Mouse (Mus musculus): ENCODE data around the gene Scarf2. TPM values are rescaled to one million over a fixed set of nuclear protein-coding genes. Genes with fewer than 3 reads are reported as not detected.

The Scarf2 gene
- total and polyA plus RNA-seq, 3 experiments: 0.62 to 1.2 TPM; not detected in 1

DNA sequence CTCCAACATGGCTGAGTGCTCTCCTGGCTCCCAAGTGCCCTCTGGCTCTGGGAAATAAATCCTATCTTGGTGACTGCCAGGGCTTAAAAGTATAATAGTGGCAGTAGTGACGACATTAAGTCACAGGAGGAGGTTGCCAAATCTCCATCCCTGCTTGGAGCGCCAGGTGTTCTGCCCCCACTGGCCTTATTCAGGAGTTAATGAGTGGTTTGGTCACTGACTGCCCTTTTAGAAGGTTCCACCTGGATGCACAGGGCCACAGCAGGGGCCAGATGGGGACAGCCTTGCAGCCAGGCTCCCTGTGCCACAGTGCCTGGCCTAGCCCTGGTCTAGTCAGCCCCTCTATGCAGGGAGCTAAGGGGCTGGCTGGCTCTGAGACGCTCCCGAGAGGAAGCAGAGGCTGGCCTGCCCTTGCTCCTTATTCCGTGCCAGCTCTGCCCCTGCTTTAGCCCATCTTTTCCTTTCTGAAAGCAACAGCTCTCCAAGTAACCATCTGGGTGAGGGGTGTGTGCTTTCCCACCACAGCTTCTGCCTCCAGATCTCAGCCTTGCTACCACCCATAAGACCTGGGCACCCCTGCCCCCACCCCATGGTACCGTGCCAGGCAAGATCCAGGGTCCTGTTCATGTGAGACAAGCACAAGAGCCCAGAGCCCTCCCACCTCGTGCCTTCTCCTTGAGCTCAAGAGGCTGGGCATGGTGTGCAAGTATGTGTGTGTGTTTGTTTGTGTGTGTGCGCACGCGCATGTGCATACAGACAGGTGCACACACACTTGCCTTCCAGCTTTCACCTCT is 33.5 kb downstream of the Scarf2 start:
- Histone ChIP-seq H3K36me3 (ENCODE audit: control insufficient read depth in 1 of 2, insufficient read depth in 2 of 2, low read length in 2 of 2) (peaks cover 0 to 11% of the 10 kb centered on the region in 2 experiments; a peak in 2 of 4 replicates), H3K27me3 (ENCODE audit: control insufficient read depth in 1 of 2, insufficient read depth in 2 of 2, low read length in 2 of 2) (no peaks in the 10 kb centered on the region; a peak in 1 of 4 replicates), H3K9ac (ENCODE audit: control insufficient read depth, low read depth, low read length, poor library complexity, severe bottlenecking) (no peak overlapping the region), H3K9me3 (replicated peaks; ENCODE audit: insufficient read depth, low read length) (no peaks in the 10 kb centered on the region), H3K27ac (ENCODE audit: control insufficient read depth, low read depth, low read length) (no peak overlapping the region), H3K4me1 (ENCODE audit: control insufficient read depth in 1 of 2, insufficient read depth in 2 of 2, low read length in 2 of 2) (peaks cover 6 to 23% of the 10 kb centered on the region in 2 experiments), H3K4me3 (ENCODE audit: control insufficient read depth in 1 of 2, insufficient read depth in 1 of 2, low read depth in 2 of 2, low read length in 2 of 2) (no peak overlapping the region), H3K79me2 (ENCODE audit: control insufficient read depth, insufficient read depth, low read length, poor library complexity) (no peaks in the 10 kb centered on the region)
- no peak for DNase-seq (ENCODE audit: low read depth, low spot score)
- TF ChIP-seq ZMIZ1 (IDR thresholded peaks at IDR 0.05; ENCODE audit: low read depth, low read length): no peak
- no peak for TF ChIP-seq POLR2AphosphoS5 (IDR thresholded peaks at IDR 0.05; ENCODE audit: borderline replicate concordance, low read depth, low read length)
- TF ChIP-seq GABPA (IDR thresholded peaks at IDR 0.05; ENCODE audit: low read depth, low read length): no peak
- TF ChIP-seq POLR2A (IDR thresholded peaks at IDR 0.05; ENCODE audit: control insufficient read depth in 1 of 2, insufficient read depth in 1 of 2, low read depth in 1 of 2, low read length in 2 of 2, poor library complexity in 1 of 2): no peak
- no peak for TF ChIP-seq RCOR1 (IDR thresholded peaks at IDR 0.05; ENCODE audit: low read depth, low read length)
- no peak for TF ChIP-seq SMC3 (IDR thresholded peaks at IDR 0.05; ENCODE audit: low read depth, low read length)
- no peak for TF ChIP-seq TAL1 (IDR thresholded peaks at IDR 0.05; ENCODE audit: low read length)
- TF ChIP-seq MAZ (IDR thresholded peaks at IDR 0.05; ENCODE audit: low read depth, low read length): no peak
- no peak for TF ChIP-seq CTCF (IDR thresholded peaks at IDR 0.05 in 2 of 3, conservative IDR thresholded peaks at IDR 0.05 in 1 of 3; ENCODE audit: control insufficient read depth in 1 of 3, insufficient read depth in 1 of 3, low read depth in 2 of 3, low read length in 3 of 3, poor library complexity in 1 of 3, severe bottlenecking in 1 of 3)
- no peak for TF ChIP-seq ELF1 (IDR thresholded peaks at IDR 0.05; ENCODE audit: low read depth, low read length)
- TF ChIP-seq TCF12 (IDR thresholded peaks at IDR 0.05; ENCODE audit: low read depth, low read length): no peak
- no peak for TF ChIP-seq HCFC1 (IDR thresholded peaks at IDR 0.05; ENCODE audit: low read depth, low read length)
- TF ChIP-seq ZNF384 (IDR thresholded peaks at IDR 0.05; ENCODE audit: low read depth, low read length): no peak
- no peak for TF ChIP-seq E2F4 (IDR thresholded peaks at IDR 0.05; ENCODE audit: borderline replicate concordance, low read depth, low read length)
- TF ChIP-seq BHLHE40 (IDR thresholded peaks at IDR 0.05; ENCODE audit: borderline replicate concordance, low read depth, low read length): no peak
- no peak for TF ChIP-seq KAT2A (conservative IDR thresholded peaks at IDR 0.05; ENCODE audit: low read depth, low read length)
- no peak for TF ChIP-seq ZC3H11A (IDR thresholded peaks at IDR 0.05; ENCODE audit: low read depth, low read length)
- no peak for TF ChIP-seq MAX (IDR thresholded peaks at IDR 0.05; ENCODE audit: low read length)
- TF ChIP-seq USF2 (IDR thresholded peaks at IDR 0.05; ENCODE audit: borderline replicate concordance in 1 of 2, insufficient read depth in 1 of 2, low read depth in 1 of 2, low read length in 2 of 2): no peak
- TF ChIP-seq JUND (IDR thresholded peaks at IDR 0.05; ENCODE audit: low read depth, low read length): no peak
